Mouse (Mus musculus): ENCODE measurements around the gene Zfp3. TPM values are rescaled to one million over a fixed set of nuclear protein-coding genes. Genes with fewer than 3 reads are reported as not detected.

Gene Zfp3
- polyA plus RNA-seq, 1 experiment from 2014 or later = 7.3 TPM

DNA sequence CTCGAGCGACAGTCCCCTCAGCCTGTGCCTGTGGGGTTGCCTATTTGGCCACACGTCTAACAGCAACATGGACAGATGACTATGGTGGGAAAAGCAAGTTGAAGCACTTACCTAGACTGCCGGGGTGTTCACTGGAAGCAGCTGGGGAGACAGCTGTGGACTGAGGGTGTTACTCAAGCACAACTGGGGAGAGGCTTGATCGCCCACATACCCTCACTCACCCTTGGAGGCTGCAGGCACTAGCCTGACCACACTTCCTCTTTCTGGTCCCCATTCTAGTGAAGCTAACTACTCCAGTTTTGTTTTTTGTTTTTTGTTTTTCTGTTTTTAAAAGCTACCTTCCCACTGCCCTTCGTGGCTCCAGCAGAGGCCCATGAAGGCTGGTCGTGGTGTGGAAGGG lies 48.4 kb downstream of the Zfp3 start, which contains the start of gene Scimp:
Scimp (minus strand) TSS at position 222 of the 400 bp plus-strand sequence.
- ATAC-seq (replicated peaks; ENCODE audit: insufficient number of reproducible peaks, low FRiP score, low TSS enrichment, low read depth) (no peak), DNase-seq (ENCODE audit: low spot score) (no peak)
- WGBS = 80% methylated on average over 7 of the region's 7 CpGs
- Histone ChIP-seq H3K9me3 (replicated peaks; ENCODE audit: control insufficient read depth, low read length) (no peaks in the 10 kb centered on the region), H3K27me3 (ENCODE audit: control insufficient read depth, insufficient read depth, low read length) (no peaks in the 10 kb centered on the region), H3K9ac (replicated peaks; ENCODE audit: low read length) (no peak within 1 kb of the TSS), H3K36me3 (replicated peaks; ENCODE audit: control insufficient read depth, insufficient read depth, low read depth, low read length) (no peaks in the 10 kb centered on the region), H3K27ac (replicated peaks; ENCODE audit: low read depth, low read length) (no peak within 1 kb of the TSS), H3K4me3 (ENCODE audit: low read depth, low read length) (no peak within 1 kb of the TSS), H3K4me1 (ENCODE audit: control insufficient read depth, insufficient read depth, low read length) (no peaks in the 10 kb centered on the region), H3K4me2 (ENCODE audit: low read depth, low read length) (no peak within 1 kb of the TSS)

DNA sequence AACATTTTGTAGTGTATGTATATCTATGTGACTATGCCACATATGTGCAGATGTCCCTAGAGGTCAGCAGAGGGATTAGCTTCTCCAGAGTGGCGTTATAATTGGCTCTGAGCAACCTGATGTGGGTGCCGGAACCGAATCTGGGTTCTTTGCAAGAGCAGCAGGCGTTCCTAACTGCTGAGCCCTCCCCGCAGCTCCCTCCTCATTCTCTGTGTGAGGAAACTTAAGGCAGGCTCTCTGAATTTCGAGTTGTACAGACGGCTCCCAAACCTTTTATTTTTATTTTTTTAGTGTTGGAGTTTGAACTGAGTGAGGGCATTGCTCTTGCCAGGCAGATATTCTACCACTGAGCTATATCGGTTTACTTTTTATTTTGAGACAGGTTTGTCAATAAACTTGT lies 51.1 kb downstream of the Zfp3 start:
- DNase-seq (ENCODE audit: low spot score) = no peak
- Histone ChIP-seq H3K27ac (replicated peaks; ENCODE audit: low read depth, low read length) (no peak overlapping the region), H3K27me3 (ENCODE audit: control insufficient read depth, insufficient read depth, low read length) (no peaks in the 10 kb centered on the region), H3K9me3 (replicated peaks; ENCODE audit: control insufficient read depth, low read length) (no peaks in the 10 kb centered on the region), H3K9ac (replicated peaks; ENCODE audit: low read length) (no peak overlapping the region), H3K4me1 (ENCODE audit: control insufficient read depth, insufficient read depth, low read length) (no peaks in the 10 kb centered on the region), H3K4me2 (ENCODE audit: low read depth, low read length) (no peak overlapping the region), H3K36me3 (replicated peaks; ENCODE audit: control insufficient read depth, insufficient read depth, low read depth, low read length) (no peaks in the 10 kb centered on the region), H3K4me3 (ENCODE audit: low read depth, low read length) (no peak overlapping the region)
- 82% methylated on average over 8 of the region's 8 CpGs for WGBS
- no peak for ATAC-seq (replicated peaks; ENCODE audit: insufficient number of reproducible peaks, low FRiP score, low TSS enrichment, low read depth)

GRCm38 (mm10) chr11:70815498-70816078 lies 51.6 kb downstream of the Zfp3 start:
- no peak overlapping the region for H3K27ac ChIP-seq (replicated peaks; ENCODE audit: low read depth, low read length)
- no peak overlapping the region for H3K4me2 ChIP-seq (ENCODE audit: low read depth, low read length)
- 28% methylated on average over 6 of the region's 6 CpGs for WGBS
- no peaks in the 10 kb centered on the region for H3K36me3 ChIP-seq (replicated peaks; ENCODE audit: control insufficient read depth, insufficient read depth, low read depth, low read length)
- no peak overlapping the region for H3K4me3 ChIP-seq (ENCODE audit: low read depth, low read length)
- H3K4me1 ChIP-seq (ENCODE audit: control insufficient read depth, insufficient read depth, low read length) = no peaks in the 10 kb centered on the region
- no peak overlapping the region for H3K9ac ChIP-seq (replicated peaks; ENCODE audit: low read length)
- ATAC-seq (replicated peaks; ENCODE audit: insufficient number of reproducible peaks, low FRiP score, low TSS enrichment, low read depth) = no peak
- DNase-seq (ENCODE audit: low spot score) = peak; percentile 85
- no peaks in the 10 kb centered on the region for H3K27me3 ChIP-seq (ENCODE audit: control insufficient read depth, insufficient read depth, low read length)
- no peaks in the 10 kb centered on the region for H3K9me3 ChIP-seq (replicated peaks; ENCODE audit: control insufficient read depth, low read length)

DNA sequence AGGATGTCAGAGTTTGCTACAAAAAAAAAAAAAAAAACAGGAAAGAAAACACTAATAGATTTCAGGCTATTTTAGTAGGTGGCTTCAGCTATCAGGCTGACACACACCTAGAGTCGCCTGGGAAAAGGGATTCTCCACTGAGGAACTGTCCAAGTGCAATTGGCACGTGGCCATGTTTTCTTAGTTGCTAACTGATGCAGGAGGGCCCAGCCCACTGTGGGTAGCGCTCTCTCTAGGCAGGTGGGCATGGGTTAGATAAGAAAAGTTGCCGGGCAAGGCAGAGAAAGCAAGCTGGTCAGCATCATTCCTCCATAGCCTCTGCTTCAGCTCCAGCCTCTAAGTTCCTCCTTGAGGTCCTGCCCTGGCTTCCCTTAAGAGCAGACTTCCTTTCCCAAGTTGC lies 52.8 kb downstream of the Zfp3 start:
- 80% methylated on average over 4 of the region's 4 CpGs for WGBS
- Histone ChIP-seq H3K9ac (replicated peaks; ENCODE audit: low read length) (no peak overlapping the region), H3K9me3 (replicated peaks; ENCODE audit: control insufficient read depth, low read length) (no peaks in the 10 kb centered on the region), H3K27me3 (ENCODE audit: control insufficient read depth, insufficient read depth, low read length) (no peaks in the 10 kb centered on the region), H3K27ac (replicated peaks; ENCODE audit: low read depth, low read length) (no peak overlapping the region), H3K4me2 (ENCODE audit: low read depth, low read length) (no peak overlapping the region), H3K36me3 (replicated peaks; ENCODE audit: control insufficient read depth, insufficient read depth, low read depth, low read length) (no peaks in the 10 kb centered on the region), H3K4me1 (ENCODE audit: control insufficient read depth, insufficient read depth, low read length) (no peaks in the 10 kb centered on the region), H3K4me3 (ENCODE audit: low read depth, low read length) (no peak overlapping the region)
- DNase-seq (ENCODE audit: low spot score) = no peak
- no peak for ATAC-seq (replicated peaks; ENCODE audit: insufficient number of reproducible peaks, low FRiP score, low TSS enrichment, low read depth)

DNA sequence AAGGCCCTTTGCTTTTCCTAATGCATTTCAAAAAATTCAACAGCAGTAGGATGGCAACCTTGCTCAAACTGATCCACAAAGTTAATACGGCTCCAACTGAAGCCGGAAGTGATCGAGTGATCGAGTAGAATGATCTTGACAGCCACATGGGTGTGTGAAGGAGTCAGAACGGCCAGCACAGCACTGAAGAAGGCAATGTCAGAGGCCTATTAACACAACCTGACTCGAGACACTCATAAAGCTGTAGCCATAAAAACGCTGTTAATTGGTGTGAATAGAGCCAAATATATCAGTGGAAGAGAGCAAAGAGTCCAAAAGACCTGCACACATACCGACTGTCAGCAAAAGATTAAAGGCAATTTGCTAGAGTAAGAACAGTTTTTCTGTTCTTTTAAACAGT lies 56.1 kb downstream of the Zfp3 start:
- Histone ChIP-seq H3K36me3 (replicated peaks; ENCODE audit: control insufficient read depth, insufficient read depth, low read depth, low read length) (no peaks in the 10 kb centered on the region), H3K9me3 (replicated peaks; ENCODE audit: control insufficient read depth, low read length) (no peaks in the 10 kb centered on the region), H3K9ac (replicated peaks; ENCODE audit: low read length) (no peak overlapping the region), H3K4me3 (ENCODE audit: low read depth, low read length) (no peak overlapping the region), H3K4me1 (ENCODE audit: control insufficient read depth, insufficient read depth, low read length) (no peaks in the 10 kb centered on the region), H3K27me3 (ENCODE audit: control insufficient read depth, insufficient read depth, low read length) (no peaks in the 10 kb centered on the region), H3K27ac (replicated peaks; ENCODE audit: low read depth, low read length) (no peak overlapping the region), H3K4me2 (ENCODE audit: low read depth, low read length) (no peak overlapping the region)
- no peak for ATAC-seq (replicated peaks; ENCODE audit: insufficient number of reproducible peaks, low FRiP score, low TSS enrichment, low read depth)
- no peak for DNase-seq (ENCODE audit: low spot score)
- WGBS = 81% methylated on average over 8 of the region's 8 CpGs

- H3K4me3 ChIP-seq (ENCODE audit: low read depth, low read length) = no peak overlapping the region
- no peak overlapping the region for H3K27ac ChIP-seq (replicated peaks; ENCODE audit: low read depth, low read length)
- H3K27me3 ChIP-seq (ENCODE audit: control insufficient read depth, insufficient read depth, low read length) = no peaks in the 10 kb centered on the region
- no peaks in the 10 kb centered on the region for H3K36me3 ChIP-seq (replicated peaks; ENCODE audit: control insufficient read depth, insufficient read depth, low read depth, low read length)
- H3K9me3 ChIP-seq (replicated peaks; ENCODE audit: control insufficient read depth, low read length) = no peaks in the 10 kb centered on the region
- H3K9ac ChIP-seq (replicated peaks; ENCODE audit: low read length) = no peak overlapping the region
- DNase-seq (ENCODE audit: low spot score) (peak; percentile 15), ATAC-seq (replicated peaks; ENCODE audit: insufficient number of reproducible peaks, low FRiP score, low TSS enrichment, low read depth) (0 out of 2 replicates have a peak, but pooled peaks have one; percentile 34)
- H3K4me2 ChIP-seq (ENCODE audit: low read depth, low read length) = no peak overlapping the region
- no peaks in the 10 kb centered on the region for H3K4me1 ChIP-seq (ENCODE audit: control insufficient read depth, insufficient read depth, low read length)
- WGBS = 45% methylated on average over 17 of the region's 17 CpGs
Observed at GRCm38 (mm10) chr11:70821728-70822591, 58.0 kb downstream of the Zfp3 start.

Small RNA genes lying within 50 kb of the gene (microRNA-seq; reads per million reads assigned to microRNA genes)
- not detected for gene Gm22760 (ENCODE audit: borderline number of aligned reads)

Other genes with a start within 250 kb of the Zfp3 start
- 0.45 TPM in 1 of 2 replicates, not detected in the other for gene Vmo1, start 249.6 kb upstream of the Zfp3 start, polyA plus RNA-seq (2014; fragmentation: Nextera tagmentation; extraction: Ambion mirVana)
- gene Gltpd2, start 245.0 kb upstream of the Zfp3 start, polyA plus RNA-seq (2014; fragmentation: Nextera tagmentation; extraction: Ambion mirVana) = 0.46 TPM in 1 of 2 replicates, not detected in the other
- 827 and 878 TPM in 2 replicates for gene Psmb6, start 238.8 kb upstream of the Zfp3 start, polyA plus RNA-seq (2014; fragmentation: Nextera tagmentation; extraction: Ambion mirVana)
- gene Gm40193, start 231.3 kb upstream of the Zfp3 start, polyA plus RNA-seq (2014; fragmentation: Nextera tagmentation; extraction: Ambion mirVana) = not detected in 2 replicates
- 1.6 and 2.2 TPM in 2 replicates for gene Pld2, start 224.1 kb upstream of the Zfp3 start, polyA plus RNA-seq (2014; fragmentation: Nextera tagmentation; extraction: Ambion mirVana)
- 12.6 and 13.7 TPM in 2 replicates for gene Mink1, start 201.3 kb upstream of the Zfp3 start, polyA plus RNA-seq (2014; fragmentation: Nextera tagmentation; extraction: Ambion mirVana)
- gene 4930544D05Rik, start 148.4 kb upstream of the Zfp3 start, polyA plus RNA-seq (2014; fragmentation: Nextera tagmentation; extraction: Ambion mirVana) = not detected in 2 replicates
- not detected in 2 replicates for gene Chrne, start 145.0 kb upstream of the Zfp3 start, polyA plus RNA-seq (2014; fragmentation: Nextera tagmentation; extraction: Ambion mirVana)
- 0.93 and 1.3 TPM in 2 replicates for gene Gp1ba, start 125.1 kb upstream of the Zfp3 start, polyA plus RNA-seq (2014; fragmentation: Nextera tagmentation; extraction: Ambion mirVana)
- 81.9 and 92.8 TPM in 2 replicates for gene Rnf167, start 117.0 kb upstream of the Zfp3 start, polyA plus RNA-seq (2014; fragmentation: Nextera tagmentation; extraction: Ambion mirVana)
- gene Slc25a11, start 116.7 kb upstream of the Zfp3 start, polyA plus RNA-seq (2014; fragmentation: Nextera tagmentation; extraction: Ambion mirVana) = 144 and 150 TPM in 2 replicates
- gene Pfn1, start 109.6 kb upstream of the Zfp3 start, polyA plus RNA-seq (2014; fragmentation: Nextera tagmentation; extraction: Ambion mirVana) = 1,669 and 1,679 TPM in 2 replicates
- gene Eno3, start 107.0 kb upstream of the Zfp3 start, polyA plus RNA-seq (2014; fragmentation: Nextera tagmentation; extraction: Ambion mirVana) = 30.7 and 40.4 TPM in 2 replicates
- 107 and 118 TPM in 2 replicates for gene Spag7, start 94.8 kb upstream of the Zfp3 start, polyA plus RNA-seq (2014; fragmentation: Nextera tagmentation; extraction: Ambion mirVana)
- gene Camta2, start 76.1 kb upstream of the Zfp3 start, polyA plus RNA-seq (2014; fragmentation: Nextera tagmentation; extraction: Ambion mirVana) = 4.4 and 7.3 TPM in 2 replicates
- gene Inca1, start 64.1 kb upstream of the Zfp3 start, polyA plus RNA-seq (2014; fragmentation: Nextera tagmentation; extraction: Ambion mirVana) = 0.73 and 0.82 TPM in 2 replicates
- 7.5 and 8.3 TPM in 2 replicates for gene Kif1c, start 63.7 kb upstream of the Zfp3 start, polyA plus RNA-seq (2014; fragmentation: Nextera tagmentation; extraction: Ambion mirVana)
- gene Scimp, start 48.4 kb downstream of the Zfp3 start, polyA plus RNA-seq (2014; fragmentation: Nextera tagmentation; extraction: Ambion mirVana) = not detected in 2 replicates
- 36.2 and 36.6 TPM in 2 replicates for gene Rabep1, start 80.6 kb downstream of the Zfp3 start, polyA plus RNA-seq (2014; fragmentation: Nextera tagmentation; extraction: Ambion mirVana)
- gene Nup88, start 205.8 kb downstream of the Zfp3 start, polyA plus RNA-seq (2014; fragmentation: Nextera tagmentation; extraction: Ambion mirVana) = 187 and 193 TPM in 2 replicates
- gene Rpain, start 206.0 kb downstream of the Zfp3 start, polyA plus RNA-seq (2014; fragmentation: Nextera tagmentation; extraction: Ambion mirVana) = 62.5 and 82.5 TPM in 2 replicates
- 274 TPM in 2 replicates for gene C1qbp, start 218.8 kb downstream of the Zfp3 start, polyA plus RNA-seq (2014; fragmentation: Nextera tagmentation; extraction: Ambion mirVana)
- 24.8 and 25.5 TPM in 2 replicates for gene Dhx33, start 240.2 kb downstream of the Zfp3 start, polyA plus RNA-seq (2014; fragmentation: Nextera tagmentation; extraction: Ambion mirVana)